ENCODE assay signal across 8 mouse cellular contexts in genomic region chr6:46961022-46961686, GRCm38 (mm10).
A peak's percentile ranks its signal among the peaks of the same experiment; 100 is the strongest.
DNase-seq lines count a peak whose midpoint lies in the region; ATAC-seq and TF ChIP-seq lines count a peak whose summit lies in the region.

No protein-coding gene starts in this region.

- DNase-seq in heart, adult 18-20 months, result peak; percentile 11 to 65
- peak; percentile 92 to 94 for DNase-seq in cerebellum, postnatal 10 days
- DNase-seq in frontal cortex, postnatal 10 days (ENCODE audit: low spot score in 2 of 2), result peak; percentile 19 to 72
- peak; percentile 78 to 87 for DNase-seq in left cerebral cortex, postnatal 14 days (ENCODE audit: low spot score in 2 of 2)
- DNase-seq in mesoderm, embryonic 11.5 days (ENCODE audit: low read depth, low spot score), result peak; percentile 86
- peak; percentile 21 to 68 for DNase-seq in spleen, postnatal 4 days (ENCODE audit: low spot score in 2 of 2)

- 34% methylated on average over 10 of the region's 10 CpGs for WGBS in heart, embryonic 11.5 days (ENCODE audit: insufficient replicate concordance)
- 32% methylated on average over 10 of the region's 10 CpGs for WGBS in intestine, postnatal 0 days

- no peaks in the 10 kb centered on the region for H3K27me3 ChIP-seq in heart, embryonic 11.5 days (ENCODE audit: control insufficient read depth, insufficient read depth, low read length)
- H3K27me3 ChIP-seq in intestine, postnatal 0 days (replicated peaks; ENCODE audit: control insufficient read depth, insufficient read depth, low read length), result no peaks in the 10 kb centered on the region

- no peak overlapping the region for H3K27ac ChIP-seq in heart, embryonic 11.5 days (ENCODE audit: low read depth, low read length)
- no peak overlapping the region for H3K27ac ChIP-seq in intestine, postnatal 0 days (ENCODE audit: low read depth, low read length)

- intact Hi-C loops in left cerebral cortex, postnatal 14 days (cut with DNase I), result loop anchor here (5.0 kb wide), 1 partner anchor 1639 kb away; no protein-coding TSS in a partner anchor

- no peak for ATAC-seq in heart, embryonic 11.5 days (replicated peaks; ENCODE audit: insufficient number of reproducible peaks, low FRiP score, low TSS enrichment)
- peak; percentile 66; the same call in 1 of the 2 replicates for ATAC-seq in intestine, postnatal 0 days

- no peak overlapping the region for H3K9ac ChIP-seq in heart, embryonic 11.5 days (ENCODE audit: low read depth, low read length)
- H3K9ac ChIP-seq in intestine, postnatal 0 days (ENCODE audit: low read depth, low read length), result no peak overlapping the region

- no peaks in the 10 kb centered on the region for H3K9me3 ChIP-seq in heart, embryonic 11.5 days (replicated peaks; ENCODE audit: control insufficient read depth, low read length)
- H3K9me3 ChIP-seq in intestine, postnatal 0 days (ENCODE audit: control insufficient read depth), result no peaks in the 10 kb centered on the region

- TF ChIP-seq CTCF in intestine, postnatal 0 days (IDR thresholded peaks at IDR 0.05; ENCODE audit: low read depth), result peak; percentile 93

- H3K4me2 ChIP-seq in heart, embryonic 11.5 days, result no peak overlapping the region
- H3K4me2 ChIP-seq in intestine, postnatal 0 days (replicated peaks; ENCODE audit: low read depth), result no peak overlapping the region

- no peaks in the 10 kb centered on the region for H3K4me1 ChIP-seq in heart, embryonic 11.5 days (ENCODE audit: control insufficient read depth, insufficient read depth, low read length)
- H3K4me1 ChIP-seq in intestine, postnatal 0 days (replicated peaks; ENCODE audit: control insufficient read depth, insufficient read depth, low read length), result no peaks in the 10 kb centered on the region

- no peaks in the 10 kb centered on the region for H3K36me3 ChIP-seq in heart, embryonic 11.5 days (ENCODE audit: control insufficient read depth, insufficient read depth, low read length)
- H3K36me3 ChIP-seq in intestine, postnatal 0 days (ENCODE audit: control insufficient read depth, insufficient read depth), result no peaks in the 10 kb centered on the region

- no peak overlapping the region for H3K4me3 ChIP-seq in heart, embryonic 11.5 days (ENCODE audit: low read depth, low read length)
- no peak overlapping the region for H3K4me3 ChIP-seq in intestine, postnatal 0 days (ENCODE audit: low read depth, low read length)

Comparison
In these comparisons a context has a peak if more than half of its experiments do, and no peak if none do; other contexts are left out.
1. DNase-seq: peak in every context shown above with its lines; median percentile 93 in cerebellum, postnatal 10 days; 86 in mesoderm, embryonic 11.5 days; 82 in left cerebral cortex, postnatal 14 days; 46 in frontal cortex, postnatal 10 days; 44 in spleen, postnatal 4 days; 38 in heart, adult 18-20 months.